Mouse (Mus musculus): ENCODE measurements around the gene Selp.

Selp gene

DNA sequence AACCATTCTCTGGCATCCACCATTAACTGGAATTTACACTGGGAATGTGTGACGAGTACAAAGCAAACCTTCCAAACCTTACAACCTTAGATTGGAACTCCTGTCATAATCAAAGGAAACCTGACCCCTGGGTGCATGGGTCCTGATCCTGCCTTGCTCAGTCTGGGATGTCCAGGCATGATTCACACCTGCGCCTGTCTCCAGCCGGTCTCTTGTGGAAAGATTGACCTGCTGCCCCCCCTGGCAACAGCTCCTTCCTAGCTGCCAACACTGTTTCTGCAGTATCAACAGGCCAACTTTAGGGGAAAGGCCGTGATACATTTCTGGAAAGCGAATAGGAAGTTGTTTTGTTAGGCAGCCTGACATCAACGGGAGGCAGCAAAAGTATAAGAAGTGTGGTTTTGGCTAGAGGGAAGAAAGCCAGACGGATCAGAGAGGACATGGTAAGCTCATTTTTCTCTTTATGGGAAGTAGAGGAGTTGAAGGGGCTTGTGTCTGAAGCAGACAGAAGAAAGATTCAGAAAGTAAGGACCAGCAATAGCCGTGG lies at the start of gene Selp:
Selp (plus strand) TSS at position 318 of the 547 bp plus-strand sequence.
- DNase-seq (ENCODE audit: low spot score in 2 of 2) = no peak

DNA sequence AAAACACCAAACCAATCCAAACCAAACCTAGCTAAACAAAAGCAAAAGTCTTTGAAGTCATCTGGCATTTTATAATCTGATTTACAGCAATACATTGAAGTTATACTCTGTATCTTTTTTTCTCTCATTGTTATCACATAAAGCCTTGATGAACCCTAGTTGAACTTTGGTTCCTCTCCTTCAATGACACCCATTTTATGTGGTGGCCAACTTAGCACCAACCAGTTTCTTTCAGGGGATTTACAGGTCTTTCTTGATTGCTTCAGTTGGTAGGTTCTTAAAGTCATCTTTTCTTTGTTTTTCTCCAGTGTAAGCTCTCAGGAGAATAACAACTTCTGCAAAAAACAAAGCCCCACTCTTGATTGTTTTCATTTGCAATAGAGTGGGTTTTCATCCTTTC lies 45.8 kb upstream of the Selp start:
- DNase-seq (ENCODE audit: low spot score in 2 of 2) = no peak

DNA sequence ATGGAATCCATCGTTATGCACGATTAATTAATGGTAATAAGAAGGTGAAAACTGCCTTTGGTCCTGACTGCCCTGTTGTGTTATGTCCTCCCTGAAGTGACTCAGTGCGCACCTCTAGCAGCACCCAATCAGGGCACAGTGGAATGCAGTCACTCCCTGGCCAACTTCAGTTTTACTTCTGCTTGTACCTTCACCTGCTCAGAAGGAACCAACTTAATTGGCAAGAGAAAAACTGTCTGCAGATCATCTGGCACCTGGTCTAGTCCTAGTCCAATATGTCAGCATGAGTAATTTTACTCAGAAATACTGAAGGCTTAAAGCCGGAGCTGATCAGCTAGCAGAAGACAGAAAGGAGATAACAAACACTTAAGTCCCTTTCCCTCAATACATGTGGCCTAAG lies 44.6 kb upstream of the Selp start:
- no peak for DNase-seq (ENCODE audit: low spot score in 2 of 2)

DNA sequence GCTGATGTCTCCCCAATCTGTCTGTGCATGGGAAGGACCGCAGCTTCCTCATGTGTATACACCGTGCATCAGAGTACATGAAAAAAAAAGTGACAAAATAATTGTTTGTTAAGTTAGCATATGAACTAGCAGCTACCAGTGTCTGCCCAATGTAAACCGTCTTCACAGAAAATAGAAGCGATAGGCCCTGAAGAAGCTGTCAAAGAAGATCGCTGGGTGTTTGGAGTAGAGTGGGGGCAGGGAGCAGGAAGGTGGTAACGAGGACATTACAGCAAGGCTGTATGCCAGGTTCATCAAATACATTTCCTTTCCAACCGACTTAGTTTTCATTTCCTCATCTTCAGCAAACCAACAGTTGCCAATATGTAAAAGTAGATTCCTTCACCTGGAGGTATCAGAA lies 44.0 kb upstream of the Selp start:
- DNase-seq (ENCODE audit: low spot score in 2 of 2) = no peak

DNA sequence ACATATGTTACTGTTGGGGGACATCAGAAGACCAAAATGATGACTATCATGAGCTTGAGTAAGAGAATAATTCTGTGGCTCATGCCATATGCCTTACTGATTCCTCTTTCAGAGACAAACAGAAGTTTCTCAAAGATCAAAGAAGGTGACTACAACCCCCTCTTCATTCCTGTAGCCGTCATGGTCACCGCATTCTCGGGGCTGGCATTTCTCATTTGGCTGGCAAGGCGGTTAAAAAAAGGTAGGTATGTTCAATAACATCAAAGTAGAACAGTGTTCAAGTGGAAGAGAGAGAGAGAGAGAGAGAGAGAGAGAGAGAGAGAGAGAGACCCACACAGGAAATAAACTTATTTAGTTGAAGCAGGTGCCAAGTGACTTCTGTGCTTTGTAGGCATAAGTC lies 43.1 kb upstream of the Selp start:
- DNase-seq (ENCODE audit: low spot score in 2 of 2) = no peak

DNA sequence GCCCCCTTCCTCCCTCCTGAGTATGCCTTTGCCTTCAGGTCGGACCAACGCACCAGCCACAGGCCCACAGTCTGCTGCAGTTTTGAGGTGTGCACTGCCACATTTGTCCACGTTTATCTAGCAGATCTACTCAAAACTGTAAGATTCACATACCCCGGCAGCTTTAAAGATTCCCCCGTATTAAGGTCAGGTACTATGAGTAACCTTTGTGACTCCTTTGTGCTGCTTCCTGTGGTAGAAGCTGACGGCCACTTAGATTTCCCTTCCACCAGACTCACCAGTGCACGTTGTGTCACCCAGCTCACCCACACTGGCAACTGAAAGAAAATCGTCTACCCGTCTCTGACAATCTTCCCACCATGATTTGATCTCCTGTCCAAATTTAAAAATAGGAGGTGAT lies 42.0 kb upstream of the Selp start:
- no peak for DNase-seq (ENCODE audit: low spot score in 2 of 2)

DNA sequence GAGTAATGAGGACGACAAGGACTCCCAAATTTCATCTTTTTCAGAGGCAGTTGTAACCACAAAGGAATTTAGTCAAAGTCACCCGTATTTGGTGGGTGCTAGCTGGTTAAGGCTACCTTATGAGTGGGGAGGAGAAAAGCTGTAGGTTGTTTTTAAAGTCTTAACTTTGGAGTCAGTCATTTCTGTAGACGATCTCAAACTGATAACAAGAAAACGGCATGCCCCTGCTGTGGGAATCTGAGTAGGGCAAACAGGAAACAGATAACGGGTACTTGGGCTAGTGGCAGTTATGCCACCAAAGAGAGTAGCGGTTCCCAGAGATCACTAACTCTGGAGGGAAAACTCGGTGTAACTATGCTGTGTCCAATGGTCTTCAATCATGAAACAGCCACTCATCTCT lies 41.3 kb upstream of the Selp start:
- no peak for DNase-seq (ENCODE audit: low spot score in 2 of 2)

DNA sequence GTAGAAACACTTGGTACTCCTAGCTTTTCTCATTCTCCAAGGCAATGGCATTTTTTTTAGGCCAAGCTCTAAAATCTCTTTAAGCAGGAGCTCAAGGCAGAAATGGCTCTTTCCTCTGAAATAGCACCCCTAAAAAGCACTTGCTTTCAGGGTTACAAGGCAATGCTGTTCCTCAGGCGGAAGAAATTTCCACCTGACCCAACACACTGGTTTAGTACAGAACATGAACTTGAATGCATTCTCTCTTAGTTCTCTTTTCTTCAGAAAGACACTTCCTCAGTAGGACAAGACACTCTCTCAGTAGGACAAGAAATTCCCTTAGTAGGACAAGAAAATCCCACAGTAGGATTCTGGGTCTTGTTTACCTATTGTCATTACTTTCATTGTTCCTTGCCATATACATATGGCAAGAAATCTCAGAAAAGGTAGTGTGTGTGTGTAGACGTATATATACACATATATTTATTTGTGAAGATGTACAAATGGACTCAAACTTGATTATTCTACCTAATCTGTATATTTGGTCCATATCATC lies 40.4 kb upstream of the Selp start:
- DNase-seq (ENCODE audit: low spot score in 2 of 2) = no peak

DNA sequence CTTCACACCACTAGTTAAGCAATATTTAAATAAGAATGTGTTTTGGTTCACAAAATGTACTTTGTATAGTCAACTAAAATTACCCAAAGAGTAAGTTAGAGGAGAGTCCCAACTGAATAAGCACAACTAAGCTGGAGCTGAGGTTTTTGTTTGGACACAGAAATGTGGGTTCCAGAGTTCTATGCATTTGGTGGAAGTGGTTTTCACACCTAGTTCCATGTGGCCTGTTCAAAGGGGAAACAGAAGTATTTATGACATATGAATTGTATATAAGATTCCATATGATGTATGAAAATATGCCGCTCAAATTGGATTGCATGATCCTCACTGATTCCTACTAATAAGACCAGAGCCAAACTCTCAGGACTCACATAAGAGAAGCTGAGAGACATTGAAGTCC lies 39.6 kb upstream of the Selp start:
- DNase-seq (ENCODE audit: low spot score in 2 of 2) = no peak

DNA sequence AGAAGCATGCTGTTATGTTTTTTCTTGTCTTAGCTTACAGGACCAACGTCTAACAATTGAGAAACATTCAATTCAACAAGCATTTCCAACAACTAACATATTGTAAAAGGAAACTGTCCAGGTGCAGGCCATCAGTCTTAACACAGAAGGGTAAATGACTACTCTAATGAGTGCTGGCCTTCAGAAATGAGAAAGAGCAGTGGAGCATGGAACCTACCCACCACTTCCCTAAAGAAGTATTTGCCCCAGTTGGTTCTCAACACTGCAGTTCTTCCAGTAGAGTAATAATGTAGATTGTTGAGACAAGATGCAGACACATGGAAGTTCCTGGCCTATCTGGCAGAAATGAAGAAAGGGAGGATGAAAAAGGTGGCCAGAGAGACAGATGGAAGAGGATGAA lies 38.6 kb upstream of the Selp start:
- DNase-seq (ENCODE audit: low spot score in 2 of 2) = no peak

DNA sequence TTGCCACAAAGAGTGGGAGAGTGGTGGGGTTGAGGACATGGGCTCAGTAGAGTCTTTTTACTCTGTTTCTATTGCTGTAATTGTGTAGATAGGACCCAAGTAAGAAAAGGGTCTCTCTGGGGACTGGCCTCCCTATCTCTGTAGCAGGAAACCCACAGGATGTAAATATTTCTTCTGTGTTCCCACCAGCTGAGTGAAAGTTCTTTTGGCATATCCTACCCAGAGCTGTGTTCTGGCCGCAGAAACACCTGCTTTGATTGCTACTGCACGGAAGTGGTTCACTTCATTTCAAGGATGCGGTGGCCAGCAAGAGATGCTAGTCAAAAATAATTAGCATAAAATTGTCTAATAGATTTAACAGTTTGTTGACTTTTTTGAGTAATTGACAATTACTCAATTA lies 38.0 kb upstream of the Selp start:
- no peak for DNase-seq (ENCODE audit: low spot score in 2 of 2)

DNA sequence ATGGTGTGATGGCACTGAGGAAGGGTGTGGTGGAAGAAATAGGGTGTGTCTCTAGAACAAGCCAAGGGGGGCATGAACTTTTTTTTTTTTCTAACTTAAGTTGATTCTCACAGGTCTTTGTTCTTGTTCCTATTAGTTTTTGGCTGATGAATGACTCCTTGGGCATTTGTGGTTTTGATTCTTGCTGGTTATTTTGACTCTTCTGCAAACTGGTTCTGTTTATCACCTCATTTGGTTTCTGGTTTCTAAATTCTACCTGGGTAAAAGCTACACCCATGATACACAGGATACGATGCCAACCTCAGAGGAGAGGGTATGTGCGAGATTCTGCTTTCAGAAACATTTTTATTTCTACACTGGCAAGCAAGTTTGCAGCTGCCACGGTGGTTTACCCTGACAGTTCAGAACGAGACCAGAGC lies 36.7 kb upstream of the Selp start:
- no peak for DNase-seq (ENCODE audit: low spot score in 2 of 2)

DNA sequence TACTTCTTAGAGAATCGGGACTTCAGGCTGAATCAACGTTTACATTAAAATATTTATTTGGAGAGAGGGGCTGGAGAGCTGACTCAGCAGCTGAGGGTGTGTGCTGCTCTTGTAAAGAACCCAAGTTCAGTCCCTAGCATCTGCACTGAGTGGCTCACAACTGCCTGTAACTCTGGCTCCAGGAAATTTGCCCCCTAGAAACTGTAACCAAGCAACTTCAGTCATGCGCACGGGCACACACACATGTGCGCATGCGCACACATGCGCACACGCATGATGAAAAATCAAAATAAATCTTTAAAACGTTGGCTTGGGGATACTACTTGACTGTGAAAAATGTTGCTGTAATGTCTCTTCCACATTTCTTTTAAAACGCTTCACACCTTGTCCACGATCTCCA lies 36.0 kb upstream of the Selp start:
- no peak for DNase-seq (ENCODE audit: low spot score in 2 of 2)

DNA sequence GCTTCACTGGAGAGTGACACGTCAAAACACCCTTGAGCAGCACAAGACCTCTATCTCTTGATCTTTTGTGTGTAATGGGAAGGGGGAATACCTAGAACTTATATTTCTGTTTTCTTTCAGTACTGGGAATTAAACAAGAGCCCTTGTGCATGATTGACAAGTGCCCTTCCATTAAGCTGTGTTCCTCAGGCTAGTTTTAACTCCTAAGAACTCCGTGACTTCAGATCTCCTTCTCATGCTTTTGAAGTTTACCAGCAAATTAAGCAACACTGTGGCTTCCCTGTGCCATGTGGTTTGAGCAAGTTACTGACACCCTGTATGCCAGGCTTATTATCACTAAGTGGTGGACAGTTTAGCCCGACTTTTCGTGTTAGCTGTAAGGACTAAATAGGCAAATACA lies 32.0 kb upstream of the Selp start:
- DNase-seq (ENCODE audit: low spot score in 2 of 2) = no peak

DNA sequence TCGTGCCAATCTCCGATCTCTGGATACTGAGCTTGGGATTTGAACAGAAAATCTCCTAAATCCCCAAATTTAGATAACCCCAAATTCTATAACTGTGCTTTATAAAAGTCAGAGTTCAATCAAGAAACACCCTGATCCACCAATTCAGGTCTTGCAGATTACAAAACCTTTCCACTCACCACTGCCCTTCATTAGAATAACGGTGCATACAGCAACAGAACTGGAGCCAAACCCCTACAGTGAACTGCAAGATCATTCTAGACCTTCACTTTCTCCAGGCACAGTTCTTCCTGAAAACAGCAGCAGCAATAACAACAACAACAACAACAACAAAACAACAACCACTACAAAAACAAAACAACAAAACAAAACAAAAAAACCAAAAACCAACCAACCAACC lies 28.3 kb upstream of the Selp start:
- DNase-seq (ENCODE audit: low spot score in 2 of 2) = no peak

DNA sequence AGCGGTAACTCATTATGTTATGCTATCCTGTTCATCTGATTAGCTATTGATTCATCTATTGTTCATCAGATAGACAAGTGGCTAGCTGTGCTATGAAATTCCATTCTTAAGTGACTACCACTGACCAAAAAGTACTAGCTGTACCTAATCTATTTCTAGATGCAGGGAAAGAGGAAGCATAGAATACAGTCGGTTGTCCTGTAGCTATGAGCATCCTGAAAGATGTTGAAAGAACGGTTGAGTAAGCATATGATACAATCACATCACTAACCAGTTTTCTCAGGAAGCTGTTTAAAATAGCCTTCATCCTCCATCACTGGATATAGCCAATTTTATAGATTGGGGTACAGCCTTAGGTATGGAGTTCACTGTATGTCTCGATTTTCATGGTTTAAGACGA lies 27.2 kb upstream of the Selp start:
- DNase-seq (ENCODE audit: low spot score in 2 of 2) = no peak

DNA sequence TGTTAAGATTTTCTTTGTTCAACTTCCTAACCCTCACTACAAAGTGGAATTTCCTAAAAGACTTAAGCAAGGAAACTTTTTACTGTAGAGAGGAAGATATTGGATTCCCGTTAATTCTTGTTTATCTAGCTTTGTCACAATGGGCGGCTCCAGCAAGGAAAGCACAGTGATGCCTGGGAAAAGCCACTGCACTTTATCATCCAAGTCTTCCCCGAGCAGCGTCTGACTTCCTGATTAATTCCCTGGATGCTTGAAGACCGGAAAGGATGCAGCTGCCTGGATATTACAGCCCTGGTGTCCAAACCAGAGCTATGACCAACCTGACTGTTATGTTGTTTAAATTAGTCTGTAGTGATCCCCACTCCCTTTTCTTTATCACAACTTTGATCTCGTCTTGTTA lies 18.3 kb upstream of the Selp start:
- DNase-seq (ENCODE audit: low spot score in 2 of 2) = no peak

DNA sequence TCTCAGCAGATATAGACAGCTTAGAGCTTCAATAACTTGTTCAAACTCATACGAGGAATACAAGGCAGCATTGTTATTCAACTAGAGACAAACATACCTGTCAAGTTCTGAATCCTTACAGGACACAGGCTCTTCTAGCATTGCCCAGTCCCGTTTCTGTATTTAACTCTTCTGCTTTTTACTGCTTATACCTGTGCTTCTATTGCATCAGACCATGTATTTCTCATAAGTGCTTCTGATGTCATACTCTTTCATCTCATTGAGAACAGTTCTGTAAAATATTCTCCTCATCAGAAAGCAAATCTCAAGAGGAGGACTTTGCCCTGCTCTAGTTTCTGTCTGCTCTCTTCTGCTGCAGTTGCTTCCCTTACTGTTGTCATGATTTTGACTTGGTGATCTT lies 17.2 kb upstream of the Selp start:
- no peak for DNase-seq (ENCODE audit: low spot score in 2 of 2)

DNA sequence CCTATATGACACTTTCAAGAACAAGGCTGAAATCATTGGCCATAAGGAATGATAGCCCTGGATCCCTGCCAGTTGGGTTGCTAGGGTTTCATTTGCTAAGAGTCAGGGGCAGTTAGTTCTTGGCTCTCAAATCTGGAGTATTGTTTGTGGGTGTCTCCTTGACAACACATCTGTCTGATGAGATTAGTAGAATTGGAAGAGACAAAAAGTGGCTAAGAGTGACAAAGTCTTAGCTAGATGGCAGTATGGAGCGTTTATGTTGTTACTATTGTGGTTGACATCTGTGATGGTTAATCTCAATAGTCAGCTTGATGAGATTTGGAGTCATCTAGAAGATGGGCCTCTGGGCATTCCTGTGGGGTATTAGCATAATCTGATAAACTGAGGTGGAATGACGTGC lies 16.7 kb upstream of the Selp start:
- no peak for DNase-seq (ENCODE audit: low spot score in 2 of 2)

DNA sequence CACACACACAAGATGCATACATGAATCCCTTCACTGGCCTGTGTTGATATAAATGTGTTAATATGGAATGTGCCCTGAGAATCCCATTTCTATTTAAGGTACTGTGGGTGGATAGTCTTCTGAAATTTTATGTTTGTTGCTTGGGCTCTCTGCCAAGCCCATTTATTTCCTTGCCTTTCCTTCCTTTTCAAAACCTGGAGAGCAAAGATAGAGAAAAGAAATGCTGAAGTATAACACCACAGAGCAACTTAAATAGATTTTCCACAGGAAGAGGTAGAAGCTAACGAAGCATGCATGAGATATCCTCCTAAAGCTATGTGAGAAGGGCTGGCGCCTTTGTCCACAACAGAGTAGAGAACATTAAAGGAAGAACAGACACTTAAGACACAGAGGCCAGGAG lies 5.3 kb upstream of the Selp start:
- DNase-seq (ENCODE audit: low spot score in 2 of 2) = peak; percentile 25 to 26

DNA sequence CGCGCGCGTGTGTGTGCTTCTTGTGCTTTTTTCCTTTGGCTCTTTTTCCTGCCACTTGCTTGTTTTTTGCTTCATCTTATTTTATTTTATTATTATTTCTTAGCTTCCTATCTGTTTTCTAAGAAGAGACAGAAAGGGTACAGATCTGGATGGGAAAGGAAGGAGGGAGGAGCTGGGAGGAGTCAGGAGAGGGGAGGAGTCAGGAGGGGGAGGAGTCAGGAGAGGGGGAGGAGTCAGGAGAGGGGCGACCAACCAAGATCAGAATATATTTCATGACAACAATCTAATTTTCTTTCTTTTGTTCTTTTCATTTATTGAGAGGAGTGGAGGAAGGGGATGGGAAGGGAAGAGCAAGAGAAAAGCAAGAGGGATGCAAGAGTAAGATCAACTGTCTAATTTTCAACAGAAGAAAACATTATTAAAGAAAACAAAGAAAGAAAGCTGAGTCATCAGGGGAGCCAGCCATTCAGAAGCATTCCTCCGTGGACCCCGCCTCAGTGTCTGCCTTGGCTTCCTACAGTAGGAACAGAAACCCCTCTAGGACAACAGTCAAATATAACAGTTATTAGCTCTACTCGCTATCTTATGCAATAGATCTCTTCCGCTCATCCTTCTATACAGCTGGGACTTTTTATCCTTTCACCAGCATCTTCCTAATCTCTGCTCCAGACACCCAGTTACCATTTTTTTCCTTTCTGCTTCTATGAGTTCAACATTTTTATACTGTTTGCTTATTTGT lies 4.3 kb upstream of the Selp start:
- DNase-seq (ENCODE audit: low spot score in 2 of 2) = no peak

DNA sequence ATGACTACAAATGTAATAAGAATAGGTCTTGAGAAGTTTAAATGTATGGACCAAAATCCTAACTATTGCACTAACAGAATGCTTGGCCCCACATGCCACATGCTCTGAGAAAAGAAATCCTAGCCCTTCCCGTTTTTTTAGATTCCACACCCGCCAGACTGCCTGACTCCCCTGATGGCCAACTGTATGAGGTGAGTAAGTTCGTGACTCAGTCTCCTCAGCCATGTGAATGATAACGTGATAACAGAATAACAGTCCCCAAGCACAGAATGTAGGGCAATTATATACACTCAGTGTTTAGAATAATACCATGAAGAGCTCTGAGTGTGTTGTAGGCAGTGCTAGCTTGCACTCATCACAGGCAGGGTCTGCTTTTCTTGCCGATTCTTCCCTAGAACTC lies 784 bp upstream of the Selp start:
- DNase-seq (ENCODE audit: low spot score in 2 of 2) = no peak

DNA sequence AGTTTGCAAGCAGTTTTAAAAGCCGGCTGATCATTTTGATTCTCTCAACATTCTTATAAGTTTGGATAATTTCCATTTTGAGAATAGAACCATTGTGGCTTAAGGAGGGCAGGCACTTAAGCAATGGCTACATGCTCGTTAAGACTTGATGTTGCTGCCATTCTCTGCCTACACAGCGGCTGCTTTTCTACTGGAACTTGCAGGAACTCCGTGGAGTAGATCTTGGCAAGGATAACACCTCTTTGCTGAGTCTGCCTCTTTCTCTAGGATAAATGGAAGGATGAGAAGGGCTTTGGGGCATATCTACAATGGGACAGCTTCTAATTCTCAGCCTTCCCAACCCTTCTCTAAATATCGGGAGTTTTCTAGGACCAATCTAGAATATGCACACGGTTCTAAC lies 583 bp downstream of the Selp start:
- peak in 1 of 2 experiments; percentile 4 for DNase-seq (ENCODE audit: low spot score in 2 of 2)

DNA sequence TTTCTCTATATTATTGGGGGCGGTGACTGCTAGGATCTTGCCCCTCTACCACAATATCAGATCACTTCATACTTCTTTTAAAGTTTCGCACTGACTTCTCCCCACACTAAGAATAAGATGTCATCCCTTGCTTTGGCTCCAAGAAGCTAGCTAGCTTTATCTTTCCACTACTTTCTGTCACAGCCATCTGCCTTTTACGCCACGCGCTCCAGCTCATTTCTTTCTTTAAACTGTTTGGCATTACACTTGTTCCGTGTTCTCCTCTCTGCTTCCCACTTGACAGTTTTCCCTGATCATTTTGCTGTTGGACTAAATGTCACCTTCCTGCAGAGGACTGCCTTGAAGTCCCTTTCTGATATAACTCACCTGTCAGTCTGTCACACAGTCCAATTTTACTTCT lies 2.8 kb downstream of the Selp start:
- DNase-seq (ENCODE audit: low spot score in 2 of 2) = no peak
